Mouse (Mus musculus) gastrocnemius, postnatal 14 days (tissue): Measurements from ENCODE around the gene Apol6. TPM values are rescaled to one million over a fixed set of nuclear protein-coding genes. Genes with fewer than 3 reads are reported as not detected.
"Not testable (repeated sequence)": the region's sequence is repeated elsewhere in the genome, so short reads cannot be mapped to it uniquely, and the experiment has no call there.

Source experiments
- DNase-seq: peaks from one replicate; pipeline ENCODE4 v3.0.0; 2021; ENCODE audit warnings: mixed read lengths
- intact Hi-C: fragments of 180-260 bp; cut with DNase I; formaldehyde crosslinking; loops from one replicate; pipeline ENCODE4 v1.15.1; 2025; ENCODE audit warnings: low total_unique reads
- total RNA-seq, 2 experiments: library from RNA; stranded (reverse); gene quantifications; 2 replicates each; pipeline ENCODE4 v1.2.3; 2021

Apol6 gene
- total RNA-seq, 2 experiments from 2014 or later = 23.4 to 33.2 TPM

- intact Hi-C loops = no loop called here
These were observed 16.9 kb upstream of the Apol6 start for GRCm38 (mm10) chr15:77027675-77028074.

GRCm38 (mm10) chr15:77029331-77029991, 15.1 kb upstream of the Apol6 start:
- intact Hi-C loops = no loop called here

More at GRCm38 (mm10) chr15:77027675-77028074, 16.9 kb upstream of the Apol6 start:
- no peak for DNase-seq

GRCm38 (mm10) chr15:77031271-77031670, 13.3 kb upstream of the Apol6 start:
- DNase-seq = no peak
- intact Hi-C loops = no loop called here

More at GRCm38 (mm10) chr15:77029331-77029991, 15.1 kb upstream of the Apol6 start:
- DNase-seq = peak; percentile 49

DNA sequence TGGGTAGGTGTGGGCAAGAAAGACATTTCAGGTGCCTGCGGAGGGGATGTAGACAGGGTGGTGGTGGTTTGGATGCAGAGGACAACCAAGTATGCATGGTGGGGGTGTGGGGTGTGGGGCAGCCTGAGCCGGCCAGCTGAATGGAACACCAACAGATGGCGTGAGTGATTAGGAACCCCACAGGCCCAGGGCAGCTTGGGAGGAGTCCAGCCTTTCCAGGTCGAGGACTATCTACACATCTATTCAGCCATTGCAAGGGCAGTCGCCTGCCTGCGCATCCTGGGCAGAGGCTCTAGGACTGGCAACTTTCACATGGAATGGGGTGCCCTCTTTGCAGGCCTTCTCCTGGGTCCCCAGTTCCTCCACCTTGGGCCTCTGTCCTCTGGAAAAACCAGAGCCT, 10.0 kb upstream of the Apol6 start:
- intact Hi-C loops = no loop called here
- DNase-seq = no peak

GRCm38 (mm10) chr15:77035643-77036042, 8.9 kb upstream of the Apol6 start:
- intact Hi-C loops = no loop called here
- no peak for DNase-seq

- peak; percentile 92 for DNase-seq
- intact Hi-C loops = no loop called here
These were observed 8.1 kb upstream of the Apol6 start for GRCm38 (mm10) chr15:77036320-77036988.

DNA sequence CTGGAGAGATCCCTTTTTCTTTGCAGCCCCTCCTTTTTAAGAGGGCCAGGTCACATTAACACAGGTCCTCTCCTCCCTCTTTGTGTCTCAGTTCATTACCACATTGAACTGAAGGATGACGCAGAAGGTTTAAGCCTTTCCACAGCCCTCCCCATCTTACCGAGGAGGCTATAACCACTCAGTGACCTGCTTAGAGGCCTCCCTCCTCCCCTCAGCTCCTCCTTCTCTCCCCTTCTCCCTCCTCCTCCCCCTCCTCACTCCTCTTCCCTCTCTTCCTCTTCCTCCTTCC, 7.6 kb upstream of the Apol6 start:
- intact Hi-C loops = no loop called here
- DNase-seq = no peak

- peak; percentile 82 for DNase-seq
- intact Hi-C loops = no loop called here
These were observed 7.0 kb upstream of the Apol6 start for GRCm38 (mm10) chr15:77037278-77038161.

- intact Hi-C loops = no loop called here
- no peak for DNase-seq
These were observed 5.3 kb upstream of the Apol6 start for GRCm38 (mm10) chr15:77039211-77039700.

DNA sequence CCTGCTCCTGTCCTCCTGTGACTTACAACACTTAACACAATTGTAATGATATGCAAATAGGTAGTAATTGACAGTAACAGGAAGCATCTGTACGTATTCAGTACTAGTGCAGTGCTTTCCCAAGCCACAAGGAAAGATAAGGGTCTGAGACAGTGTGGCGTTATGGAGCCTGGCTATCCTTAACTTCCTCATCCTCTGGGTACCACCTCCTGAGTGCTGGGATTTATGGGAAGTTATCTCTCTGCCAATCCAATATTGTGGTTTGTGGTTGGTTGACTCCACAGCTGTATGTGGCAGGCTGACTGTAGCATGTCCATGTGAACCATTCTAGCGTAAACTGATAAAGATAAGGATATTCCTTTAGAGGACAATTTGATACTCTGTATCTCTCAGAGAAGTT, 3.7 kb upstream of the Apol6 start:
- intact Hi-C loops = no loop called here
- DNase-seq = no peak

DNA sequence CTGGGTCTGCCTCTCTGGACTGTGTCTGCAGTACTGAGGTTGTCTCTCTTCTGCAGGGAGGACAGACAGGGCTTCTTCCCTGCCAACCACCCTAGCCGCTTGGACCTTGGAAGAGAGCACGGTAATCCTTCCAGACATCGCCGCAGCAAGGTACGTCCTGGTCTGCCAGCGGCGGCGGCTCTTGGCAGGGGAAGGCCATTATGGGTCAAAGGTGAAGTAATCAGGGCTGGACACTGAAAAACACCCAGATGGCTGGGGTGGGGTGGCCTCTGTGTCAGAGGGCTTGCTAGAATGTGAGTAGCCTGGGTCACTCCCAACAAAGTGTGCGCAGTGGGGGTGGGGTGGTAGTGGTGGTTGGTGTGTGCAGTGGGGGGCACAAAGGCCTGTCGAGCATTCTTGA, 1.1 kb downstream of the Apol6 start:
- DNase-seq = peak; percentile 40

DNA sequence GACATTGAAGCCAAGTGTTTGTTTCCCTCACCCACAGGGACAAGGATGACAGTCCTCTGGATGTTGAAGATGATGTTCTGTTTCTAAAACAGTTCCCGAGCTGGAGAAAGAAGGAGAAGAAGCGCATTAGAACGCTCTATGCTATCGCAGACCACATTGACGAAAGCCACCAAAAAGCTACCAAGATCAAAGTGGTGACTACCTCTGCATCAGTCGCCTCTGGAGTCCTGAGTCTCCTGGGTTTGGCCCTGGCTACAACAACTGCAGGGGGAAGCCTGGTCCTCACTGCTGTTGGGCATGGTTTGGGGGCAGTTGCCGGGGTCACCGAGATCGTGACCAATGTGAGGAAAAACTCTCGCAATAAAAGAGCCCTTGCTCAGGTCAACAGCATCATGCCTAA, 6.0 kb downstream of the Apol6 start, which contains the start of gene Mb:
Gene Mb (minus strand): TSS at position 101 of the 400 bp plus-strand sequence.
- intact Hi-C loops = no loop called here
- DNase-seq = no peak

More for the DNA sequence above, 1.1 kb downstream of the Apol6 start:
- intact Hi-C loops = no loop called here

DNA sequence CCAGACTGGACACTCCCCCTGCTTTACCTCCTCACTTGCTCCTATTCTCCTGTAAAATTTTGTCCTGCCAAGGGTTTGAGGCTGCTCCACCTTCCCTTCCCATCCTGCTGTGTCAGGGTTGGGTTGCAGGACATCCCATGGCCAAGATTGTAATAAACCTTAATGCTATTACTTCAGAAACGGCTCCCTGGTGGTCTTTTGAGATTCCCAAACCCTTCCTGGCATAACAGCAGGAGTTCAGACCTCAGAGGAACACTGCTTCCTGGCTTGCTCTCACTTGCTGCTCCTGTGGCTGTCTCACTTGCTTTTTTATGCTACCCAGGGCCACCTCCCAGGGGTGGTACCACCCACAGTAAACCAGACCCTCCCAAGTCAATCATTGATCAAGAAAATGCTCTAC, 7.6 kb downstream of the Apol6 start:
- no peak for DNase-seq
- intact Hi-C loops = no loop called here

GRCm38 (mm10) chr15:77053021-77053420, 8.5 kb downstream of the Apol6 start:
- DNase-seq = no peak
- intact Hi-C loops = no loop called here

DNA sequence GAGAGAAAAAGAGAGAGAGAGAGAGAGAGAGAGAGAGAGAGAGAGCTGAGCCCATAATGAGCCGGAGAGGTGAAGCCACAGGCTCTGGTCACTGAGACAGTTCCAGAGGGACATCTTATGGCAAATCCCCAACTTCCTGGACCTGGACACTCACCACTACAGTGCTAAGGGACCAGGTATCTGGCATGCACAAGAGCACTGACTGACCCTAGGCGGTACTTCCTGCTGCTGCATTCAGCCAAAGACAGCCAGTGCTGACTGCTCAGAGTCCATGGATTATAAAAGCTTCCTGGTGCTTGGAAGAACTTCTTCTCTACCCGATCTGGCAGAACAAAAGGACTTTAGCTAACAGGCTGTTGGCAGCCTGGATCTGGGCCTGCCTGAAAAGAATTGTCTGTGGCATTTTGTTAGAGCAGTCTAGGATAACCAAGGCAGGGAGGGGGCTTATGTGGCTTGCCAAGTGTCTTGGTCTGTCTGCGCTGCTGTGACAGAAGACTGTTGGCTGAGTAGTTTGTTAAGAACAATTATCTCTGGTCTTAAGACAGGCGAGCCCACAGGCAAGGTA, 10.2 kb downstream of the Apol6 start:
- intact Hi-C loops = no loop called here
- no peak for DNase-seq

GRCm38 (mm10) chr15:77056001-77056790, 11.7 kb downstream of the Apol6 start:
- no peak for DNase-seq
- intact Hi-C loops = no loop called here

DNA sequence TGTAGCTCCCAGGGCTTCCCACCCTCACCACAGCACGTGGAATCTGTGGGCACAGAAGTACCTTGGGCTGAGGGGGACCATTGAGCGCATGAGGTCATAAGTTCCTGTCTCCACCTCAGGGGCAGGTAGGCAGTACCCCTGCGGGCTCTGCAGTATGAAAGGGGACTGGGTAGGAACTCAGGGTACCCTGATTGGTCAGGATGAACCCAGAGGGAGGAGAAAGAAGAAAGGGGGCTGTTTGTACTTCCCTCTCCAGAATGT, 12.2 kb downstream of the Apol6 start:
- intact Hi-C loops = no loop called here
- no peak for DNase-seq

DNA sequence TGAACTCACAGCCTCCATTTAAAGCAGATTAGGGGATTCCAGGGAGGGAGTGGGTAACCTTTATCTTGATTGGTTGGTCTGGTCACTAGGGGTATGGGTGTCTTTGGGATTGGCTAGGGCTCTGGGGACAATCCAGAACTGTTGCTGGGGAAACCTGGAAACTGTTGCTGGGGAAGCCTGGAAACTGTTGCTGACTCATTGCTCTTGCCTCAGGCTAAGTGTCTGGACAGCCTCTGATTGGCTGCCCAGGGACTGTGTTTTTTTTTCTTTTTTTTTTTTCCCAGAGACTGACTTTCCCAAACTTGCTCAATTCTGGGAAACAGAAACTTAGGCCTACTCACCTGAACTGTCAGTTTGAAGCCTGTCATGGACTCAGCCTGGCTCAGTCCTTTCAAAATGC, 14.0 kb downstream of the Apol6 start:
- intact Hi-C loops = no loop called here
- DNase-seq = no peak

DNA sequence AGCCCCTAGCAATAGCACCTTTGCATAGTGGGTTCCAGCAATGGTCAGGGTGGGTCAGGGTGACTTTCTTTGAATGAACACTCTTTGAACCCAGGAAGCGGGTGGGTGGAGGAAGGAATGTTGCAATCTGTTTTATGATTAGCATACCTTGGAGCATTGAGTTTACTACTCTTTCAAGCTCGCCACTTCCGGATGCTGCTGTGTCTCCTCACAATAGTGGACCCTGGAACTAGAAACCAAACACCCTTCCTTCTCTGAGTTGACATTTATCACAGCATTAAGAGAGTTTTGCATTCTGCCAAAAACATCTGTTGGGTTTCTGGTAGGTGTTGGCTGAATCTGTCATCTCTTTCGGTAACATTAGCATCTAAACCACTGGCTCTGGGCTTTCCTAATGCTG, 14.9 kb downstream of the Apol6 start:
- DNase-seq, intact Hi-C loops: not testable (repeated sequence)
